Mouse (Mus musculus) embryonic facial prominence, embryonic 13.5 days (tissue): Measurements from ENCODE around the gene Lpcat2. TPM values are rescaled to one million over a fixed set of nuclear protein-coding genes. Genes with fewer than 3 reads are reported as not detected.

Experiments
- ATAC-seq: fragments of 200-750 bp; cut with Nextera tagmentation; 2 replicates; pipeline ENCODE4 v1.8.0; 2017; ENCODE audit warnings: low read depth; ENCODE audit not compliant: insufficient number of reproducible peaks, insufficient read depth, low FRiP score, low TSS enrichment
- H3K27ac ChIP-seq: fragments of 300-500 bp; sonication (generic); 2 replicates; pipeline ENCODE4 v1.5.1; 2015; ENCODE audit warnings: moderate library complexity, mild to moderate bottlenecking, inconsistent platforms
- H3K27me3 ChIP-seq: fragments of 300-500 bp; sonication (generic); 2 replicates; pipeline ENCODE4 v1.6.1; 2015; ENCODE audit warnings: mild to moderate bottlenecking, inconsistent platforms
- H3K36me3 ChIP-seq: fragments of 300-500 bp; sonication (generic); 2 replicates; pipeline ENCODE4 v1.6.1; 2015; ENCODE audit warnings: mild to moderate bottlenecking, inconsistent platforms
- H3K4me1 ChIP-seq: fragments of 300-500 bp; sonication (generic); 2 replicates; pipeline ENCODE4 v1.6.1; 2015; ENCODE audit warnings: inconsistent platforms
- H3K4me2 ChIP-seq: fragments of 300-500 bp; sonication (generic); 2 replicates; pipeline ENCODE4 v1.6.1; 2015; ENCODE audit warnings: moderate library complexity, mild to moderate bottlenecking, inconsistent platforms
- H3K4me3 ChIP-seq: fragments of 300-500 bp; sonication (generic); 2 replicates; pipeline ENCODE4 v1.5.1; 2015; ENCODE audit warnings: mild to moderate bottlenecking, inconsistent platforms
- H3K9ac ChIP-seq: fragments of 300-500 bp; sonication (generic); 2 replicates; pipeline ENCODE4 v1.6.1; 2015; ENCODE audit warnings: mild to moderate bottlenecking, inconsistent platforms
- H3K9me3 ChIP-seq: fragments of 300-500 bp; sonication (generic); 2 replicates; pipeline ENCODE4 v1.6.1; 2016; ENCODE audit warnings: inconsistent platforms
- WGBS: fragments of 180-500 bp; shearing (Covaris S2); methylation state at CpG from one replicate; pipeline ENCODE4 v1.1.7; 2015; ENCODE audit warnings: mixed read lengths; 5-methylcytosine and 5-hydroxymethylcytosine counted together
- polyA plus RNA-seq: library from polyadenylated mRNA; unstranded; fragments of >200 nt; fragmentation: Nextera tagmentation; extraction: Ambion mirVana; gene quantifications from 2 replicates; pipeline ENCODE4 v1.2.1, GENCODE M21; 2015

The Lpcat2 gene
- polyA plus RNA-seq = 8.5 and 9.4 TPM in 2 replicates

DNA sequence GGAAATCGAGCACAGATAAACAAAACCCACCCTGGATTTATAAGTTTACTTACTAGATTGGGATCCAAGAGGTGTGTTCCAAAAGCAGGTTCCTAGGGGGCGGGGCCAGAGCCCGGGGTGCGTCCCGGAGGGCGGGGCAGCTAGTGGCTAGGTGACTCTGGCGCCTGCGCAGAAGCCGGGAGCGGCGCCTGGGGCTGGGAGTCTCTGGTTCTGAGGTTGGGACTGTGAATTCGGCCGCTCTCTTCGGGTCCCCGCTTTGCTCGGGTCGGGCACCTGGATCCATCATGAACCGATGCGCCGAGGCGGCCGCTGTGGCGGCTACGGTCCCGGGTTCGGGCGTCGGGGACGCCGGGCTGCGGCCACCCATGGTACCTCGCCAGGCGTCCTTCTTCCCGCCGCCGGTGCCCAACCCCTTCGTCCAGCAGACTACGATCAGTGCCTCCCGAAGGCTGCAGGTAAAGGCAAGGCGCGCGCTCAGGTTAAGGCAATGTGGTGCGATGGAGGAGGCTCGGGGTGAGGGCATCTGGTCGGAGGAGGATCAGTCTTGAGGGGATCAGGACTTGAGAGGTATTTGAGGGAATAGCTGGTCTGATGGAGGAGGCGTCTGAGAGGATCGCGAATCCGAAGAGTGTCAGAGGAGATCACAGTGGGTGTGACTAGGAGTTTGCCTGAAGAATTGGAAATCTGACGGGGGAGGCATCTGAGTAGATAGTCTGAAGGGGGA, at the start of gene Lpcat2:
Gene Lpcat2, plus strand, starts transcription at position 169 of the 724 bp plus-strand sequence.
- peaks cover 7% of the 10 kb centered on the region; the same call in 1 of the 2 replicates for H3K27me3 ChIP-seq
- H3K9ac ChIP-seq = peak within 1 kb of the TSS; percentile 82
- peak within 1 kb of the TSS; percentile 68 for H3K4me3 ChIP-seq
- H3K36me3 ChIP-seq = peaks cover 30% of the 10 kb centered on the region
- peak within 1 kb of the TSS; percentile 55; the same call in 1 of the 2 replicates for H3K27ac ChIP-seq
- H3K9me3 ChIP-seq = no peaks in the 10 kb centered on the region
- H3K4me2 ChIP-seq = peak within 1 kb of the TSS; percentile 83
- H3K4me1 ChIP-seq = peaks cover 17% of the 10 kb centered on the region
- WGBS = 1% methylated on average over 50 of the region's 50 CpGs
- ATAC-seq = peak; percentile 72

- Histone ChIP-seq H3K4me2 (no peak overlapping the region), H3K27ac (no peak overlapping the region), H3K27me3 (peaks cover 5% of the 10 kb centered on the region; the same call in 1 of the 2 replicates), H3K9me3 (no peaks in the 10 kb centered on the region), H3K36me3 (no peaks in the 10 kb centered on the region), H3K9ac (no peak overlapping the region), H3K4me3 (no peak overlapping the region), H3K4me1 (peaks cover 5% of the 10 kb centered on the region; the same call in 1 of the 2 replicates)
- ATAC-seq = no peak
- WGBS = 80% methylated on average over 2 of the region's 2 CpGs
Observed at GRCm38 (mm10) chr8:92812773-92813172, 42.4 kb upstream of the Lpcat2 start.

GRCm38 (mm10) chr8:92815661-92816060, 39.5 kb upstream of the Lpcat2 start:
- ATAC-seq = no peak
- H3K9me3 ChIP-seq = no peaks in the 10 kb centered on the region
- 78% methylated on average over 5 of the region's 5 CpGs for WGBS
- H3K4me1 ChIP-seq = no peaks in the 10 kb centered on the region
- H3K27ac ChIP-seq = no peak overlapping the region
- no peak overlapping the region for H3K4me2 ChIP-seq
- no peak overlapping the region for H3K9ac ChIP-seq
- no peak overlapping the region for H3K4me3 ChIP-seq
- H3K36me3 ChIP-seq = no peaks in the 10 kb centered on the region
- peaks cover 5% of the 10 kb centered on the region; the same call in 1 of the 2 replicates for H3K27me3 ChIP-seq

DNA sequence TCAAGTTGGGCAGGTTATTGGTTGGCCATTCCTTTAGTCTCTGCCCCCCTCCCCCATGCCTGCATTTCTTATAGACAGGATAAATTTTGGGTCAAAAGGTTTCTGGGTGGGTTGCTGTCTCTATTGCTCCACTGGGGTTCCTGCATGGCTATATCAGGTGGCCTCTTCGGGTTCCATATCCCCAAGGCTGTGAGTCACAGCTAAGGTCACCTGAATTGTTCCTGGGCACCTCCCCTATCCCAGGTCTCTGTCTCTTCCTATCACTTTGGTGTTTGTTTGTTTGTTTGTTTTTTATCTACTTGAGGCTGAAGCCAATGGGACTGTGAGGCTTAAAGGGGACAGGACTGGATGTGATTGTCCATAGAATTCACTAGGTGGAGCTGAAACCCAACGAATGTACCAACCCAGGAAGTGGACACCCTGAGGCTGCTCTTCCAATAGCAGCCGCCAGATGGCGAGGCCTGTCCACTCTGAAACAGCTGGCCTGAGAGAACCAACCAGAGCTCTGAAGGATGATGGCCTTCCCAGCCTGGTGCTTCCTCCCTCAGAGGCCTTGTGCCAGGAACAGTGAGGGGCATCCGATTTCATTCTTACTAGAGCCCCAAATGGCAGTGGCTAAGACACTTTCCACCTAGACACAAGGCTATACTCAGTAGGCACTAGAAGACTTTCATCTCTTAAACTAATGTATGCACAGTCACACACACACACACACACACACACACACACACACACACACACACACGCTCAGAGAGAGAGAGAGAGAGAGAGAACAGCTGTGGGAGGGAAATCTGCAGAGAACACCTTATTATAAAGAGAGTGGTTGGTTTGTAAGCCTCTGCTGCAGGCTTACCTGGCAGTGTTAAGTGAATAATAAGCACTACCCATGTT, 37.0 kb upstream of the Lpcat2 start:
- Histone ChIP-seq H3K27ac (no peak overlapping the region), H3K9ac (no peak overlapping the region), H3K36me3 (no peaks in the 10 kb centered on the region), H3K4me3 (no peak overlapping the region), H3K9me3 (no peaks in the 10 kb centered on the region), H3K4me2 (no peak overlapping the region), H3K4me1 (no peaks in the 10 kb centered on the region), H3K27me3 (peaks cover 5% of the 10 kb centered on the region; the same call in 1 of the 2 replicates)
- ATAC-seq = peak; percentile 45
- 26% methylated on average over 6 of the region's 6 CpGs for WGBS

- Histone ChIP-seq H3K4me2 (no peak overlapping the region), H3K4me1 (peaks cover 16% of the 10 kb centered on the region), H3K27ac (no peak overlapping the region), H3K9ac (no peak overlapping the region), H3K9me3 (no peaks in the 10 kb centered on the region), H3K27me3 (peaks cover 5% of the 10 kb centered on the region; the same call in 1 of the 2 replicates), H3K36me3 (no peaks in the 10 kb centered on the region), H3K4me3 (no peak overlapping the region)
- ATAC-seq = no peak
Observed at GRCm38 (mm10) chr8:92821151-92821550, 34.0 kb upstream of the Lpcat2 start.

DNA sequence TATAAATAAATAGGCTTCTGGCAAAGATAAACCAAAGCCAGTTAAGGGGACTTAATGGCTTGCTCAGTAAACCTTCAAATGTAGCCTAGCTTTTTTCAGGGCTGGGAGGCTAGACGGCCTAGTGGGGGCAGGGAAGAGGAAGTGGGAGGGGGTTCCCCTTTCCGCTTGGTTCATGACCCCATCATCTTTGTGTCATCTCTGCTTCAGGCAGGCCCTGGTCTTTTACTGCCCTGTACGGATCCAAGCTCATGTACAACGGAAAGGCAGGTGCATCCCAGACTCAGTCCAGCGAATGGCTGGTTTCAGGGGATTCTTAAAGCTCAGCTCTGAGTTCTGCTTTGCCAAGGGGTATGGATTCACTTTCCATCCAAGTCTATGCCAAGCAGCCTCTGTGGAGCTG, 32.8 kb upstream of the Lpcat2 start:
- no peak overlapping the region for H3K4me2 ChIP-seq
- no peak overlapping the region for H3K4me3 ChIP-seq
- ATAC-seq = no peak
- H3K9me3 ChIP-seq = no peaks in the 10 kb centered on the region
- no peak overlapping the region for H3K27ac ChIP-seq
- H3K4me1 ChIP-seq = peaks cover 26% of the 10 kb centered on the region
- WGBS = 68% methylated on average over 5 of the region's 5 CpGs
- H3K36me3 ChIP-seq = no peaks in the 10 kb centered on the region
- H3K9ac ChIP-seq = no peak overlapping the region
- peaks cover 3% of the 10 kb centered on the region; the same call in 1 of the 2 replicates for H3K27me3 ChIP-seq

DNA sequence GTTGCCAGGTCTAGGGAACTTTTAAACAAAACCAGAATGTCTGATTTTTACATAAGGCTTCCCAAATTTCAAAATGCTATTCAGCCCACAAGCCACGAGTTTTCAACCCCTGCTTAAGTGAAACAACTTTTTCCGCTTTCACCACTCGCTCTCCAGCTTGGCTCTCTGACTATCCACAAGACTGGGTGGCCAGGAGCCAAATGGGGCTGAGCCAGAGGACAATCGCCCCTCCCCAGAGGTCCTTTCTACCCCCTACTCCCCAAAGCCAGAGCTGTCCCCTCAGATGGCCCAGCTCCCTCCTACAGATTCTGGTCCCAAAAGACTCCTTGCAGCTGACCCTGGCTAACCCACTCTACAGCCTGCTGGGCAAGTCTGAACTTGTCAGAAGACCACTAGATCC, 29.1 kb upstream of the Lpcat2 start:
- no peak for ATAC-seq
- peaks cover 7% of the 10 kb centered on the region for H3K36me3 ChIP-seq
- H3K27ac ChIP-seq = peak overlapping the region; percentile 79
- no peaks in the 10 kb centered on the region for H3K9me3 ChIP-seq
- no peak overlapping the region for H3K4me3 ChIP-seq
- no peak overlapping the region for H3K9ac ChIP-seq
- 36% methylated on average over 4 of the region's 4 CpGs for WGBS
- peaks cover 42% of the 10 kb centered on the region for H3K4me1 ChIP-seq
- H3K27me3 ChIP-seq = no peaks in the 10 kb centered on the region
- peak overlapping the region; percentile 5; the same call in 1 of the 2 replicates for H3K4me2 ChIP-seq

DNA sequence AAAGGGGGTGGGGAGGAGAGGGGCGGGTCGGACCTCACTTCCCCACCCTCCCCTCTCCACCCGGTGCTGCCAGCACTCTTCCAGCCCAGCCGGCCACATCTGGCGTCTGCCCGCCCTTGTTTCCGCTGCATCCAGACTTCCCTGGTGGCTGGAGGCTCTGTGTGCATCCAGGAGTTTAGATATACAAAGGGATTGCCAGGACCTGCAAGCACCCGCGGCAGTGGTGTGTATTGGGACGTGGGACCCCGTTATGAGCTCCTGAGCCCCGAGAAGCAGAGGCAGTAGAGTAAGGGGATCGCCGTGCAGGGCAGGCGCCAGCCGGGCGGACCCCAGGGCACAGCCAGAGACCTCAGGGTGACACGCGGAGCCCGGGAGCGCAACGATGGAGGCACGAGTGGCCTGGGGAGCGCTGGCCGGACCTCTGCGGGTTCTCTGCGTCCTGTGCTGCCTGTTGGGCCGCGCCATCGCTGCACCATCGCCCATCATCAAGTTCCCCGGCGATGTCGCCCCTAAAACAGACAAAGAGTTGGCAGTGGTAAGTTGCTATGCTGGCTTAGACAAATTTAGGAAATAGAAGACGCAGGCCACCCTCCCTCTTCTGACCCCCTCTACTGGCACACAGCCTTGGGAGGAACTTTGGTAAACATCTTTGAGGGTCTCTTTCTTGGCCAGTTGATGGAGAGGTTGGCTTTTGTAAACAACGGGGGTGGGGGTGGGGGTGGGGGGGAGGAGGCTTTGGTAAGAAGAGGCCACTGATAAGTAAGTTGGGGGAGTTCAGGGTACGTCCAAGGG, 27.7 kb upstream of the Lpcat2 start, which contains the start of gene Mmp2:
Gene Mmp2, plus strand, starts transcription at position 49 of the 792 bp plus-strand sequence.
- Histone ChIP-seq H3K4me3 (peak within 1 kb of the TSS; percentile 71), H3K9ac (peak within 1 kb of the TSS; percentile 90), H3K27ac (peak within 1 kb of the TSS; percentile 97), H3K27me3 (no peaks in the 10 kb centered on the region), H3K9me3 (no peaks in the 10 kb centered on the region), H3K4me1 (peaks cover 42% of the 10 kb centered on the region), H3K36me3 (peaks cover 20% of the 10 kb centered on the region), H3K4me2 (peak within 1 kb of the TSS; percentile 75)
- peak; percentile 82 for ATAC-seq
- WGBS = under 1% methylated on average over 36 of the region's 37 CpGs

- H3K4me3 ChIP-seq = peak overlapping the region; percentile 71
- WGBS = 17% methylated on average over 15 of the region's 15 CpGs
- H3K4me2 ChIP-seq = peak overlapping the region; percentile 75
- ATAC-seq = peak; percentile 61; the same call in 1 of the 2 replicates
- peaks cover 29% of the 10 kb centered on the region for H3K36me3 ChIP-seq
- no peaks in the 10 kb centered on the region for H3K27me3 ChIP-seq
- H3K9me3 ChIP-seq = no peaks in the 10 kb centered on the region
- H3K27ac ChIP-seq = peak overlapping the region; percentile 97
- H3K4me1 ChIP-seq = peaks cover 42% of the 10 kb centered on the region
- H3K9ac ChIP-seq = peak overlapping the region; percentile 90
Observed at GRCm38 (mm10) chr8:92828251-92828743, 26.8 kb upstream of the Lpcat2 start.

DNA sequence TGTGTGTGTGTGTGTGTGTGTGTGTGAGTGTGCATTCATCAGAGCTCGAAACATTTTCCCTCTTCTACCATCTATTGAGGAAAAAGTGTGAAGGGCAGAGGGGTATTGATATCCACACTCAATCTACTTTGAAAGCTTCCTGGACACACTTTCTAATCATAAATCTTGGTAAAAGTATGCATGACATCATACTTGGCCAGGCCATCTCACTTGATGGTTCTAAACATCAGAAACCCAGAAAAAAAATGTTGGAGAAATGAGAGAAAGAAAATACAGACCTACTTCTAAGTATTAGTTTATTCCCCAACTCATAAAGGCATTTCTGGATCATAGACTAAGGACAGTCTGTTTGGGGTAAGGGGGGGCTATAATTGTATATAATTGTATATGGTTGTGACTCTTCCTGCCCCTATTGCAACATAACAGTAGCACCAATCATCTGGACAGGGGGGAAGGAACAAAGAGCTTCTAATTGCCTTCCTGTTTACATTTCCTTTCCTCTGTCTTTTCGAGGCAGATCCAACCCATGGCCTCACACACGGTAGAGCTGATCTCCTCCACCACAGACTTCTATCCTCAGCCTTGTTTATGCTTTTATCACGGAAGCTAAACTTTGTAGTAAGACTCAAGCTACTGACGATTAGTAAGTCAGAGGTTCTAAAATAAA, 20.9 kb upstream of the Lpcat2 start:
- peaks cover 85% of the 10 kb centered on the region for H3K36me3 ChIP-seq
- H3K9me3 ChIP-seq = no peaks in the 10 kb centered on the region
- no peak overlapping the region for H3K4me3 ChIP-seq
- WGBS = 54% methylated on average over 5 of the region's 5 CpGs
- no peak overlapping the region for H3K4me2 ChIP-seq
- H3K27me3 ChIP-seq = no peaks in the 10 kb centered on the region
- ATAC-seq = no peak
- H3K4me1 ChIP-seq = peaks cover 17% of the 10 kb centered on the region
- 0 out of 2 replicates have a peak overlapping the region, but pooled peaks have one; percentile 48 for H3K27ac ChIP-seq
- H3K9ac ChIP-seq = no peak overlapping the region
